Mouse (Mus musculus): ENCODE data around the gene Gm42417. TPM values are rescaled to one million over a fixed set of nuclear protein-coding genes. Genes with fewer than 3 reads are reported as not detected.
A peak's percentile ranks its signal among the peaks of the same experiment; 100 is the strongest.
"Not testable (repeated sequence)": the region's sequence is repeated elsewhere in the genome, so short reads cannot be mapped to it uniquely, and the experiment has no call there.

Gene Gm42417
- polyA plus RNA-seq, 1 experiment from 2014 or later: not detected

DNA sequence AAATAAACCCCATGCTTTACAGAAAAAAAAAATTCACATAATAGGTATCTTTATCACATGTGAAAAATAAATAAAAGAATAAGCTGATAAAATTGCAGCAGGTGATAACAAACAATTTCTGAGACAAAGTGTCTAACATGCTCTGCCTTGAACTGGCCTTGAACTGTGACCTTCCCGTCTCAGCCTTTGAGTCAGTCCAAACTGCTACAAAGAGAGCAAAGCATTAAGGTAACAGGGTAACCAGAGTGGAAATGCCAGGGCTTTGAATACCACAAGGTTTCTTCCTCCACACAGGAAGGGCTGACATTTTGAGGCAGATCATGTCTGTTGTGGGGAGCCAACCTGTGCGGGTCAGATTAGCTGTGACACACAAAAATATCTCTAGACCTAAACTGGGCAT lies 6.2 kb upstream of the Gm42417 start:
- Histone ChIP-seq H3K27me3 (replicated peaks; ENCODE audit: control insufficient read depth, insufficient read depth, low read length) (no peaks in the 10 kb centered on the region), H3K27ac (ENCODE audit: low read depth, low read length) (no peak overlapping the region), H3K9me3 (ENCODE audit: control insufficient read depth, low read length) (no peaks in the 10 kb centered on the region), H3K4me1 (replicated peaks; ENCODE audit: control insufficient read depth, insufficient read depth, low read length) (peaks cover 17% of the 10 kb centered on the region), H3K4me2 (peak overlapping the region; percentile 71), H3K9ac (ENCODE audit: low read depth, low read length) (no peak overlapping the region), H3K36me3 (ENCODE audit: control insufficient read depth, insufficient read depth, low read length) (peaks cover 10% of the 10 kb centered on the region), H3K4me3 (ENCODE audit: low read depth, low read length) (no peak overlapping the region)
- no peak for ATAC-seq (replicated peaks; ENCODE audit: low FRiP score)
- DNase-seq (ENCODE audit: low spot score): no peak
- 55% methylated on average over 2 of the region's 2 CpGs for WGBS

DNA sequence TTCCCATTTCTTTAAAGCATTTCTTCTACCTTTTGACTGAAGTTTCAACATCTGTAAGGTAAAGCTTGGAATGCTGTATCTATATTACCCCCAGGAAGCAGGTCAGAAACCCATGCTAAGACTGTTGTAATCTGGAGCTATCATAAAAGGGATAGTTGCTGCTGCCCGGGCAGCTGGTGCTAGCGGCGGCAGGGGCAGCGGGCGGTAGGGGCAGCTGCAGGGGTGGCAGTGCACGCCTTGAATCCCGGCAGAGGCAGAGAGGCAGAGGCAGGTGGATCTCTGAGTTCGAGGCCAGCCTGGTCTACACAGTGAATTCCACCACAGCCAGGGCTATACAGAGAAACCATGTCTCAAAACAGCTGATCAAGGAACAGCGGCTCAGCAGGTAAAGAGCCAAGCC lies 3.7 kb upstream of the Gm42417 start:
- Histone ChIP-seq H3K4me2 (no peak overlapping the region), H3K27ac (ENCODE audit: low read depth, low read length) (no peak overlapping the region), H3K9ac (ENCODE audit: low read depth, low read length) (no peak overlapping the region), H3K4me1 (replicated peaks; ENCODE audit: control insufficient read depth, insufficient read depth, low read length) (peaks cover 14% of the 10 kb centered on the region), H3K36me3 (ENCODE audit: control insufficient read depth, insufficient read depth, low read length) (peaks cover 10% of the 10 kb centered on the region), H3K4me3 (ENCODE audit: low read depth, low read length) (no peak overlapping the region), H3K27me3 (replicated peaks; ENCODE audit: control insufficient read depth, insufficient read depth, low read length) (no peaks in the 10 kb centered on the region), H3K9me3 (ENCODE audit: control insufficient read depth, low read length) (no peaks in the 10 kb centered on the region)
- ATAC-seq (replicated peaks; ENCODE audit: low FRiP score) (no peak), DNase-seq (ENCODE audit: low spot score) (no peak)
- 95% methylated on average over 9 of the region's 9 CpGs for WGBS

DNA sequence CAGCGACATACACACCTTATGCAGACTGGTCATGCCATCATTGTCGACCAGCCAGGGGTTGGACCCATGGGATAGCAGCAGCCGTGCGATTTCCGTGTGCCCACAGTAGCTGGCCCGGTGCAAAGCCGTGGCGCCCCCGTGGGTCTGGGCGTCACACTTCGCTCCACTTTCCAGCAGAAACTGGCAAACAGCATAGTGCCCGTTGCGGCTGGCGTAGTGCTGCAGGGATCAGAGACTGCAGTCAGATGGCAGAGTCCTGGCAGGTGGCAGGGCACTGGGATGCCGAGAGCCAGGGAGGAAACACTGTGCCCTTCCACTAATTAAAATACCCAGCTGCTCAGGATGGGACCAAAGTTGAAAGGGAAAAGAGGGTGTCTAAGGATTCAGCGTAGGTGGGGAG lies 2.6 kb upstream of the Gm42417 start:
- Histone ChIP-seq H3K9ac (ENCODE audit: low read depth, low read length) (no peak overlapping the region), H3K27me3 (replicated peaks; ENCODE audit: control insufficient read depth, insufficient read depth, low read length) (no peaks in the 10 kb centered on the region), H3K4me1 (replicated peaks; ENCODE audit: control insufficient read depth, insufficient read depth, low read length) (peaks cover 10% of the 10 kb centered on the region; the same call in 1 of the 2 replicates), H3K4me3 (ENCODE audit: low read depth, low read length) (no peak overlapping the region), H3K27ac (ENCODE audit: low read depth, low read length) (no peak overlapping the region), H3K4me2 (no peak overlapping the region), H3K36me3 (ENCODE audit: control insufficient read depth, insufficient read depth, low read length) (peaks cover 10% of the 10 kb centered on the region), H3K9me3 (ENCODE audit: control insufficient read depth, low read length) (no peaks in the 10 kb centered on the region)
- WGBS: 93% methylated on average over 16 of the region's 16 CpGs
- DNase-seq (ENCODE audit: low spot score) (no peak), ATAC-seq (replicated peaks; ENCODE audit: low FRiP score) (no peak)

DNA sequence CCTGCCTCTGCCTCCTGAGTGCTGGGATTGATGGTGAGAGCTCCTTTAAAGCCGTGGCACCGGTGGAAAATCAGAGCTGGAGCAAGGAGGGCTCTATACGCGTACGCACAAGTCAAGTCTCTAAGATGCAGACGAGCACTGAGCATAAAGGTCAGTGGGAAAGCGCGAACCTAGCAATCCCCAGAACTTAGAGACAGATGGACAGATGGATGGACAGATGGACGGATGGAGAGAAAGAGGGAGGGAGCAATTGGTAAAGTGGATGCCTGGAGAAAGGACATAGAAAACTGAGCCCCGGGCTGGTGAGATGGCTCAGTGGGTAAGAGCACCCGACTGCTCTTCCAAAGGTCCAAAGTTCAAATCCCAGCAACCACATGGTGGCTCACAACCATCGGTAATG lies 1.6 kb upstream of the Gm42417 start:
- peaks cover 10% of the 10 kb centered on the region for H3K36me3 ChIP-seq (ENCODE audit: control insufficient read depth, insufficient read depth, low read length)

DNA sequence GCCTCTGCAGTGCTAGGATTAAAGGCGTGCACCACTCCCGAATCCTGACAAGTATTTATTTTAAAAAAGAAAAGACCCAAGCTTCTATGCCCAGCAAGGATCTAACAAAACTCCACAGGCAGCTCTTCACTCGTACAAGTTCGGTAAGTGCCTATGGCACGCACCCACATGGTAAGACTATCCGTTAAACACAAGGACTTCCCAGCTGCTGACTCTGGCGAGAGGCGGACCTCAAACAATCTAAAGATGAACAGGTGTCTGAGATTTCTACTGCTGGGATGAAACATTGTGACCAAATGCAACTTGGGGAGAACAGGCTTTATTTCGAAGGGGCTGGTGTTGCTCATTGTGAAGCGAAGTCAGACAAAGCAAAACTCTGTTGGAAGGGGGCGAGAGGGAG lies 903 bp upstream of the Gm42417 start:
- WGBS: 89% methylated on average over 11 of the region's 11 CpGs
- H3K27ac ChIP-seq (ENCODE audit: low read depth, low read length): no peak overlapping the region
- no peaks in the 10 kb centered on the region for H3K4me1 ChIP-seq (replicated peaks; ENCODE audit: control insufficient read depth, insufficient read depth, low read length)
- H3K36me3 ChIP-seq (ENCODE audit: control insufficient read depth, insufficient read depth, low read length): peaks cover 10% of the 10 kb centered on the region
- H3K4me3 ChIP-seq (ENCODE audit: low read depth, low read length): no peak overlapping the region
- no peak for ATAC-seq (replicated peaks; ENCODE audit: low FRiP score)
- no peak overlapping the region for H3K4me2 ChIP-seq
- H3K9me3 ChIP-seq (ENCODE audit: control insufficient read depth, low read length): no peaks in the 10 kb centered on the region
- no peaks in the 10 kb centered on the region for H3K27me3 ChIP-seq (replicated peaks; ENCODE audit: control insufficient read depth, insufficient read depth, low read length)
- H3K9ac ChIP-seq (ENCODE audit: low read depth, low read length): no peak overlapping the region
- no peak for DNase-seq (ENCODE audit: low spot score)

More for the DNA sequence above, 1.6 kb upstream of the Gm42417 start:
- ATAC-seq (replicated peaks; ENCODE audit: low FRiP score): no peak
- Histone ChIP-seq H3K4me3 (ENCODE audit: low read depth, low read length) (no peak overlapping the region), H3K9me3 (ENCODE audit: control insufficient read depth, low read length) (no peaks in the 10 kb centered on the region), H3K27me3 (replicated peaks; ENCODE audit: control insufficient read depth, insufficient read depth, low read length) (no peaks in the 10 kb centered on the region), H3K9ac (ENCODE audit: low read depth, low read length) (no peak overlapping the region), H3K4me2 (no peak overlapping the region), H3K27ac (ENCODE audit: low read depth, low read length) (no peak overlapping the region), H3K4me1 (replicated peaks; ENCODE audit: control insufficient read depth, insufficient read depth, low read length) (peaks cover 5% of the 10 kb centered on the region; the same call in 1 of the 2 replicates)
- no peak for DNase-seq (ENCODE audit: low spot score)
- WGBS: 91% methylated on average over 12 of the region's 12 CpGs

DNA sequence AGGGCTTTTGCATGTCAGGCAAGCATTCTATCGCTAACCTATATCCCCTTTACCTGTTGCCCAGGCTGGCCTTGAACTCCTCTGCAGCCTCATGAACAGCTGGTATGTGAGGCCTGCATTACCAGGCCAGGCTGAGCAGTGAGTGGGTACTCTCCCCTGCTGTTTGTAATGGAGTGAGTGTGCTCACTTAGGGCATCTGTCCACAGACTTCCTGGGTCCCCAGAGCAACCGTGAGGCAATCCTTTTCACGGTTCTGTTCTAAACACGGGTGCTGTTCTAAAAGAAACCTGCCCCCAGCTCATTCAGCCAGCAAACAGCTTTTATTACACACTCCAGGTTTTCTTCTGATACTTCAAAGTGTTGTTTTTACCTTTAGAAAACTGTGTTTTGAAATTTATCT lies 502 bp downstream of the Gm42417 start:
- H3K4me3 ChIP-seq (ENCODE audit: low read depth, low read length): no peak overlapping the region
- no peak for DNase-seq (ENCODE audit: low spot score)
- H3K27me3 ChIP-seq (replicated peaks; ENCODE audit: control insufficient read depth, insufficient read depth, low read length): no peaks in the 10 kb centered on the region
- H3K4me2 ChIP-seq: no peak overlapping the region
- peaks cover 10% of the 10 kb centered on the region for H3K36me3 ChIP-seq (ENCODE audit: control insufficient read depth, insufficient read depth, low read length)
- H3K4me1 ChIP-seq (replicated peaks; ENCODE audit: control insufficient read depth, insufficient read depth, low read length): no peaks in the 10 kb centered on the region
- ATAC-seq (replicated peaks; ENCODE audit: low FRiP score): no peak
- no peak overlapping the region for H3K9ac ChIP-seq (ENCODE audit: low read depth, low read length)
- 84% methylated on average over 4 of the region's 4 CpGs for WGBS
- H3K27ac ChIP-seq (ENCODE audit: low read depth, low read length): no peak overlapping the region
- H3K9me3 ChIP-seq (ENCODE audit: control insufficient read depth, low read length): no peaks in the 10 kb centered on the region

DNA sequence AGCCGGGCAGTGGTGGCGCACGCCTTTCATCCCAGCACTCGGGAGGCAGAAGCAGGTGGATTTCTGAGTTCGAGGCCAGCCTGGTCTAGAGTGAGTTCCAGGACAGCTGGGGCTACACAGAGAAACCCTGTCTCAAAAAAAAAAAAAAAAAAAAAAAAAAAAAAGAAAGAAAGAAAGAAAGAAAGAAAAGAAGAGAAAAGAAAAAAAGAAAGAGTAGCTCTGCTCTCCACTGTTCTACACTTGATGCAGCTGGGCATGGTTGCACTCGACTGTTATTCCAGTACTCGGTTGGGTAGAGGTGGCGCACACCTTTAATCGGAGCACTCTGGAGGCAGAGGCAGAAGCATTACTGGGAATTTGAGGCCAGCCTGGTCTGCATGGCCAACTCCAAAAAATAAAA lies 2.4 kb downstream of the Gm42417 start, which contains the start of gene Ankrd23:
Gene Ankrd23 (minus strand): TSS at position 101 of the 400 bp plus-strand sequence.
- H3K4me3 ChIP-seq (ENCODE audit: low read depth, low read length); H3K27me3 ChIP-seq (replicated peaks; ENCODE audit: control insufficient read depth, insufficient read depth, low read length); H3K9me3 ChIP-seq (ENCODE audit: control insufficient read depth, low read length); H3K36me3 ChIP-seq (ENCODE audit: control insufficient read depth, insufficient read depth, low read length); H3K4me1 ChIP-seq (replicated peaks; ENCODE audit: control insufficient read depth, insufficient read depth, low read length); H3K4me2 ChIP-seq; ATAC-seq (replicated peaks; ENCODE audit: low FRiP score); H3K9ac ChIP-seq (ENCODE audit: low read depth, low read length); H3K27ac ChIP-seq (ENCODE audit: low read depth, low read length); DNase-seq (ENCODE audit: low spot score): not testable (repeated sequence)
- 89% methylated on average over 9 of the region's 9 CpGs for WGBS

DNA sequence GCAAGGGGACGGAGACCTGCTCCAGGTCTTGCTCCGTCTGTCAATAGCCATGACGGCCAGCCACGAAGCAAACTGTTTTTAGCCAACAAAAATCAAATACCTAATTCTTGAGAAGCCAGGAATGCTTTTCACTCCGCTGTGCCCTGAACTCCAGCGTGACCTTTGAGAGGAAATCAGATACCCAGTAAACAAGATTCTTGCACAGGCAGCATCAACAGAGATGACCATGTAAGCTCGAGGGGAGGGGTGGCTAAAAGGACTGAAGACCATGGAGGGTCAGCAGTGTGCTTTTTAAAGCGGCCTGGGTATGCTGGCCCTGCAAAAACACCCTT lies 2.9 kb downstream of the Gm42417 start:
- Histone ChIP-seq H3K4me3 (ENCODE audit: low read depth, low read length) (no peak overlapping the region), H3K36me3 (ENCODE audit: control insufficient read depth, insufficient read depth, low read length) (peaks cover 4% of the 10 kb centered on the region), H3K27me3 (replicated peaks; ENCODE audit: control insufficient read depth, insufficient read depth, low read length) (no peaks in the 10 kb centered on the region), H3K9me3 (ENCODE audit: control insufficient read depth, low read length) (no peaks in the 10 kb centered on the region), H3K27ac (ENCODE audit: low read depth, low read length) (no peak overlapping the region), H3K4me1 (replicated peaks; ENCODE audit: control insufficient read depth, insufficient read depth, low read length) (no peaks in the 10 kb centered on the region), H3K4me2 (no peak overlapping the region), H3K9ac (ENCODE audit: low read depth, low read length) (no peak overlapping the region)
- 63% methylated on average over 8 of the region's 8 CpGs for WGBS
- no peak for ATAC-seq (replicated peaks; ENCODE audit: low FRiP score)
- no peak for DNase-seq (ENCODE audit: low spot score)

DNA sequence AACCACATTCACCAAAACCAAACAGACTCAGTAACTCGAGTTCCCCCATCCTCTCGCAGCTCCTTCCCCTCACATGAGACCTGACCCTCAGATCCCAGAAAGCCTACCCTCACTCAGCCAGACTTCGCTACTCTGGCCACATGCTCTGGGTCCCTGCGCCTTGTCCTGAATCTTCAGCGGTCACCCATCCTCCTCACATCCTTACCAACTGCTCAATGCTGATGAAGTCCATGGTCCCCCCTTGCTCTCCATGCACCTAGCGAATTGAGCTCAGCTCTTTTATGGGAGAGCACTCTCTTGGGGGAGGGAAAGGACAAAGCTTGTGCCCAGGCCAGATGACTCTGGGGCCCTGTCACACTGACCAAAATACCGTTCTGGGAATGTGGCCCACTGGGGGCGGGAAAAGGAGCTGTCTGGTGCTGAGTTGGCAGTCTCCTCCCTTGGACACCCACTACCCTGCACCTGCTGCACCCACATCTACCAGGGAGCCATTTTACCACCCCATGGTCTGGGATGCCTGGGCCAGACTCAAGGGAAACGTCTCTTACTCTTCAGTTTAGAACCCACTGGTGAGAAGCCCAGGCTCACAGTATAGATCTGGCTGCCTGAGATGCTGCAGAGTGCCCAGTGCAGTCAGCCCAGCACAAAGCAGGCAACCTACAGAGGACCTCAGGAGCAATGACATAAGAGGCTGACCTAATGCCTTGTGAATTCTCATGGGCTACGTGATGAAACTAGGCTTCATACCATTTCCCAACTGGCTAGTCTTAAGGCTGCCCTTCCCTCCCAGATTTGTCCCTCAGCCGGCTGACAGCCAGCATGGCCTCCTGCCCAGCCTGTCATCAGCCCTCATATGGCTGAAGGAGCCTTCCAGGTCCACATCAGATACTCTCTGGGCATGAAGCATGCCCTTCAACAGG lies 3.5 kb downstream of the Gm42417 start:
- no peak for DNase-seq (ENCODE audit: low spot score)
- ATAC-seq (replicated peaks; ENCODE audit: low FRiP score): no peak
- H3K4me3 ChIP-seq (ENCODE audit: low read depth, low read length): no peak overlapping the region
- 79% methylated on average over 11 of the region's 11 CpGs for WGBS
- H3K9ac ChIP-seq (ENCODE audit: low read depth, low read length): no peak overlapping the region
- H3K27ac ChIP-seq (ENCODE audit: low read depth, low read length): no peak overlapping the region
- H3K36me3 ChIP-seq (ENCODE audit: control insufficient read depth, insufficient read depth, low read length): 0 out of 2 replicates have a peak, but pooled peaks cover 2% of the 10 kb centered on the region
- H3K4me2 ChIP-seq: no peak overlapping the region
- H3K9me3 ChIP-seq (ENCODE audit: control insufficient read depth, low read length): no peaks in the 10 kb centered on the region
- H3K27me3 ChIP-seq (replicated peaks; ENCODE audit: control insufficient read depth, insufficient read depth, low read length): no peaks in the 10 kb centered on the region
- no peaks in the 10 kb centered on the region for H3K4me1 ChIP-seq (replicated peaks; ENCODE audit: control insufficient read depth, insufficient read depth, low read length)
